Mouse (Mus musculus) cerebral cortex, adult 2 months (tissue): ENCODE data around the gene Gad1.

Source experiments
- WGBS: fragments of 180-500 bp; shearing (Covaris S2); methylation state at CpG from one replicate; pipeline ENCODE4 v1.1.7; 2018; 5-methylcytosine and 5-hydroxymethylcytosine counted together

Gad1 gene

DNA sequence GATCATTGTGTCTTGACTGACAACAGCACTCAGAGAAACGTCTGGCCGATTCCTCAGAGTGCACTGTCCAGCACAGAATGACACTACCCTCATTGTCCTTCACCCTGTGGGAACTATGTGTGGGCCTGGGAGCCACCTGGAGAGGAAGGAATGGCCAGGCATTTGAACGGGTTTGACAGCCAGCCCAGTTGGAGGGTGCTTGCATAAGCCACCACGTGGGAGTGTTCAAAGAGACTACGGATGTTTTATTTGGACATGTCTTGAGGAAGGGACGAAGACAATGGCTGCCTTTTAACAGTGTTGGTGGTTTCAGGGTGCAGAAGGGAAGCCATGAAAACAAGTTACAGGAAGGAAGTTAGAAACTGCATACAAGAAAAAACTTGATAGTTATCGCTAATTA is 72.9 kb downstream of the Gad1 start:
- WGBS, result 45% methylated on average over 7 of the region's 7 CpGs

GRCm38 (mm10) chr2:70628397-70628796 is 75.5 kb downstream of the Gad1 start:
- 92% methylated on average over 12 of the region's 12 CpGs for WGBS

- 24% methylated on average over 10 of the region's 10 CpGs for WGBS
Measured at GRCm38 (mm10) chr2:70629339-70629761, 76.5 kb downstream of the Gad1 start.

DNA sequence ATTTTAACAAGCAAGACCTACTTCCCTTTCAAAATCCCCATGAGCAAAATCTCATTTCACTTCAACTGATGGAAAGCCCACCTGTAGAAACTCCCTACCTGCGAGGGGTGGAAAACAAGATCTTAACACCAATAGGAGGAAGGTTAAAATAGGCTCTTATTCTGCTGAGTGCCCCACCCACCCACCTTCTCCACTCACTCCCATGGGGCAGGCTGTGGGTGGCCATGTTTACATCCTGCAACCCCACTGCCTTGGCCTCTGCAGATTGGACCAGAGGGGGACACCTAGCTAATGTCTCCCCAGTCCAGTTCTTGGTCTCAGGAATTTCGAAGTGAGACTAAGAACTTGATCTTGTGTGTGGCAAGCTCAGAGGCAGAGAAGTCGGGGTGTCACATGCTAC is 77.0 kb downstream of the Gad1 start:
- 79% methylated on average over 3 of the region's 3 CpGs for WGBS

- 90% methylated on average over 1 of the region's 1 CpGs for WGBS
Measured at GRCm38 (mm10) chr2:70631321-70631720, 78.4 kb downstream of the Gad1 start.

- WGBS, result 88% methylated on average over 1 of the region's 1 CpGs
Measured at GRCm38 (mm10) chr2:70632412-70632811, 79.5 kb downstream of the Gad1 start.

DNA sequence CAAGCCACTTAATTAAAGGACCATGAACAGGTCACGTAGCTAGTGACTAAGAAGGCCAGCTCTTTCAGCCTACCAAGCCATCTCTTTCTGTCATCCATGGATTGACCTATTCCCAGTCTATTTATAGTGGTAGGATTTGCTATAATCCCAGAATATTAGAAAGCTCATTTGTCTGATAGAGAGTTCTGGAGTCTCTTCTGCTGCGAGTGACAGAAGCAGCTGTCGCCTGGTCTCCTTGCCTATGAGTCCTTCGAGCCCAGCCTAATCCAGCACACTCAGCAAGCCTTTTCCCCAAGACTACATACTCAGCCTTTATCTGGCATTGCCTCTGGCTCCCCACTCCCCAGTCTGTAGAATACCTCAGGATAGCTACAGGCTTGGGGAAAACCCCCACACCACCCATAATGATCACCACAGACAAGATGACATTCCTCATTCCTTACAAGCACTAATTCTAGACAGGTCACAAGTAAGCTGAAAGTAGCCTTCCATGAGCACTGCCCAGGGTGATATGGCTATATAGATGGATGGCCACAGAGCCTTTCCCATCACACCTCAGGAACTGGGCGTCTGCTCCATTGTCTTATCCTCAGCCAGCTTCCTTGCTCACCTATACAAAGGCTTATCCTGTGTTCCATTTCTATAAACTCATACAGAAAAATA is 81.3 kb downstream of the Gad1 start:
- WGBS, result 99% methylated on average over 5 of the region's 5 CpGs

DNA sequence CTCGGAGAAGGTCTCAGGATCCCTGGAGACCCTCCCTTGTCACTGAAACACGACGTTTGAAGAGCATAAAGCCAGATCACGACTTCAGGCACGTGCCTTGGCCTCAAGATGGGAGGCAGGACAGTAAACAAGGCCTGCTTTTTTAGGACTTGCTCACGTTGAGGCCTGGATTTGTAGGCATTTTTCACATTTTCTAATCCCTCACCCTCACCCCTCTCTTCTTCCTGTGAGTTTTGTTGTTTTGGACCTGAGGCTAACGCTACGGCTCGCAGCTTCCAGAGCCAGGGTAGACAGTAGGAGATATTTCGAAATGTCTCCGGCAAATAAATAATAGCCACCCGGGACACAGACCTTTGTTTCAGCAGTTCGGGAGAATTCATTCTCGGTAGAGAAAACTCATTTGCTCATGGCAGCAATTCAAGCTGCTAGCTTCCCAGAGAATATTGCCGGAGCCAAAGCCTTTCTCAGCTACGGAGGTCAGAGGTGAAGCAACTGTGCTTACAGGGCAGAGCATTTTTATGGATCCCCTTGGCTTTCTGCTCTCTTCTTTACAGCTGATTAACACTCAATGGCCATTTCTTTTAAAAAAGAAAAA is 90.2 kb downstream of the Gad1 start:
- 64% methylated on average over 16 of the region's 16 CpGs for WGBS

GRCm38 (mm10) chr2:70645266-70645780 is 92.5 kb downstream of the Gad1 start:
- WGBS, result 78% methylated on average over 6 of the region's 6 CpGs

- 75% methylated on average over 4 of the region's 4 CpGs for WGBS
Measured at GRCm38 (mm10) chr2:70647681-70648080, 94.8 kb downstream of the Gad1 start.

DNA sequence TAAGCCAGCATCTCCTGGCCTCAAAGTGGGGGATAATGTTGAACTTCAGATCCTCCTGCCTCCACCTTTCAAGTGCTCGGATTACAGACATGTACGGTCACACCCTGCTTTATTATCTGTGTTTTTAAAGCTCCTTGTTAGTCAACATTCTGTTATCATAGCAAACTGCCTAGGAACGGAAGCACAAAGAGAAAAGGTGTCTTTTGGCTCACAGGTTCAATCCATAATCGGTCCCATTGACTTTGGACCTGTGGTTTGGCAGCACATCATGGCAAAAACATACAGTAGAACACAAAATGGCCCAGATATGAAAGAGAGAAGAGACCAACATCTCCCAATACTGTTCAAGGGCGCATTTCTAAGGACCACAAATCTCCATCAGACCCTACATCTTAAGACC is 95.4 kb downstream of the Gad1 start:
- 92% methylated on average over 5 of the region's 5 CpGs for WGBS

- WGBS, result 89% methylated on average over 4 of the region's 4 CpGs
Measured at GRCm38 (mm10) chr2:70649471-70649870, 96.6 kb downstream of the Gad1 start.
